Mouse (Mus musculus) frontal cortex, adult 2 months (tissue): ENCODE results near the gene Dennd2d. TPM values are rescaled to one million over a fixed set of nuclear protein-coding genes. Genes with fewer than 3 reads are reported as not detected.

Experiments
- DNase-seq, 2 experiments: peaks; one replicate each; pipeline ENCODE4 v3.0.0; 2022; ENCODE audit warnings: low spot score in 1 of 2; ENCODE audit errors: extremely low spot score in 1 of 2
- polyA plus RNA-seq: library from polyadenylated mRNA; depleted of rRNA; stranded (reverse); fragments of >200 nt; gene quantifications from 2 replicates; pipeline ENCODE4 v1.2.3, GENCODE M21; 2012; rRNA removed

The Dennd2d gene
- polyA plus RNA-seq, 1 experiment = 0.28 TPM

DNA sequence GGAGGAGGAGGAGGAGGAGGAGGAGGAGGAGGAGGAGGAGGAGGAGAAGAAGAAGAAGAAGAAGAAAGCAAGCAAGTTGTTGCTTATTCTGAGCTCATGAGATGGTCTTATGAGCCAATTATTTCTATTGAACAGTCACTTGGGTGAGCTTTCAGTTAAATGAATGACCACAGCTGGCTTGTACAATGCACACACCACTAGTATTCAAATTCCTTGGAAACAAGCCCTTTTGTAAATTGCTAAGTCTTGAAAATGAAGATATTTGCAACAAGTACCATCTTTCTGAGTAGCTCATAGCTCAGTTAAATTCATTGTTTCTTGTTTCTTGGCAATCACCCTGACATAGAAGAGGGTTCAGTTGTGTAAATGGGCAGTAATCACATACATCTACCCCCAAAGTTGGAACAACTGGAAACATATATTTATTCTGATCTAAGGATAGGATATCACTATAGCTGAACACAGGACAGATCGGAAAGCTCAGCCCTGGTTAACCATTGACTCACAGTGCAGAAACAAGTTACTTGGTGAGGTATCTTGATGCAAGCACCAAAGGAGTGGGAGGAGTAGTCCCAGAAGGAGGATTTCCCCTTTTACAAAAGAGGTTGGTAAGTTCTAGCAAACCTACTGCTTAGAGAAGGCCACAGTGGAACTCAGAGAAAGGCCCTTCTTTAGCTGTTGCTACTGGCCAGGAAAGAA is 13.3 kb downstream of the Dennd2d start:
- DNase-seq = no peak

GRCm38 (mm10) chr3:106496045-106496721 is 14.0 kb downstream of the Dennd2d start:
- peak; percentile 11 to 50 for DNase-seq

DNA sequence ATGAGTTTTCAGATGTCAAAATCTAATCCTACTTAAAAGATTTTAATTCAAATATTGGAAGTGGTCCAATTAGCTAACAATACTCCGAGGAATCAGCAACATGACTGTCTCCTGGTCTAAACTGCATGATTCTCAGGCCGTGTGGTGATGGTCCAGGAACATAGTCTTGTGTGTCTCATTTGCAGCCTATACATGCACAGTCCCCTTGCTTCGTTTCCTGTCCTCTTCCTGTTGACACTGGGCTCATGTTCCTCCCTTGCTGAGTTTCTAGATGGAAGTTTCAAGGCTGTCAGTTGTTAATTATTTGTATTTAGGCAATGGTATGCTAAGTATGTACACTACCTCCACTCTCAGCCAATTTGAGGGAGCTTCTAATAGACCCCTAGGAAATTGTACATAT is 14.8 kb downstream of the Dennd2d start:
- DNase-seq = no peak

- DNase-seq = no peak
These were observed 18.3 kb downstream of the Dennd2d start for GRCm38 (mm10) chr3:106500510-106500909.

DNA sequence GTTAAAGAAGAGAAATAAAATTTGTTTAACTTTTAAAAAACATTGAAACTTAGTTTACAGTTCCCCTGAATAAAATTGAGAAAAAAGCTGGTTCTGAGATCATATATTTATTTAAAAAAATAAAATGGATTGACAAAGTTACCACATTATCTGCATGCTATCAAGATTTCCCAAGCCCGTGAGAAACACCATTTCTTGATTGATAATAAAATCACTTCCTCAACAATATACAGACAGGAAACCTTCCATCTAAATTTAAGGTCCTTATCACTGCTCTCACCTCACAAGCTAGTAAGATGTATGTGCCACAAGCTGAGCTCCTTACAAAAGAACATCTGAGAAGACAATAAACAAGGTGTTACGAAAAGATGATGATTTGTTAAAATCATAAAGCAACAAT is 20.7 kb downstream of the Dennd2d start:
- no peak for DNase-seq

DNA sequence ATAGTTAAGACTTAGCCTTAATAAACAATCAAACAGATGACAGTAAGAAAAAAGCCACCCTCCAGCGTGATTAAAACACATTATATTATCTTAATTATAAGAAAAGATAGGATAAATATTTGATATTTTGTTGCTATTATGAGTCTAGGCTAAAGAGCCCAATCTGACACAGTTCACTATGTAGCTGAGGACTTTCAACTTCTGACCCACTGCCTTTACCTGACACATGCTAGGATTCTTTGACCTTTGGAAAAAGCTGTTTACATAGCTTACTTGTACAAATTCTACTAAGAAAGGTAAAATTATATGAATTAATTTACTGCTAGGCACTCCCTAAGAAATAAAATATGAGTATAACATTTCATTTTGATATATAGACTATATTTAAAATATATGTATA is 28.5 kb downstream of the Dennd2d start:
- no peak for DNase-seq

- DNase-seq = no peak
These were observed 32.8 kb downstream of the Dennd2d start for GRCm38 (mm10) chr3:106515016-106515415.

DNA sequence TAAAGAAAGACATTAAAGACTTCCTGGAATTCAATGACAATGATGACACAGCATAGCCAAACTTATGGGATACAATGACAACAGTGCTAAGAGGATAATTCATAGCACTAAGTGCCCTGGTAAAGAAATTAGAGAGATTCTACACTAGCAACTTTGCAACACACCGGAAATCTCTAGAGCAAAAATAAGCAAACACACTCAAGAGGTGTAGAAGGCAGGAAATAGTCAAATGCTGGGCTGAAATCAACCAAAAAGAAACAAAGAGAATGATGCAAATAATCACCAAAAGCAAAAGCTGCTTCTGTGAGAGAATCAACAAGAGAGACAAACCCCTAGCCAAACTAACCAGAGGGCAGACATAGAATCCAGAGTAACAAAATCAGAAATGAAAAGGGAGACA is 40.5 kb downstream of the Dennd2d start:
- DNase-seq = no peak

- no peak for DNase-seq
These were observed 44.2 kb downstream of the Dennd2d start for GRCm38 (mm10) chr3:106526411-106526810.

DNA sequence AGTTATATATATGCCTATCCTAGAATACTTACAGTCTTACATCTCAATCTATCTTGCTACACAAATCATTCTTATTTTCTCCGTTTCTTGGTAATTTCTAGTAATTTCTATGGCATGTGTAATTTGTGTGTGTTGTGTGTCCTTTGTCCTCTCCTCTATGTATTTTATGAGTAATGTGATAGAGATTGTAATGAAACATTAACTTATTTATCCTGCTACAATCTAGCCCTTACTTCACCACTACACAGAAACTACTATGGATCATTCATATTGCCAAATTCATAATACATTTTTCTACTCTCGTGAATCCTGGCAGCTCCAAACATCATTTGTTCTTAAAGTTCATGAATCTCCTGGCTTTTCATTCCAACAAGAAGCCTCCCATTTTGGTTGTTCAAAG is 45.8 kb downstream of the Dennd2d start:
- DNase-seq = no peak

DNA sequence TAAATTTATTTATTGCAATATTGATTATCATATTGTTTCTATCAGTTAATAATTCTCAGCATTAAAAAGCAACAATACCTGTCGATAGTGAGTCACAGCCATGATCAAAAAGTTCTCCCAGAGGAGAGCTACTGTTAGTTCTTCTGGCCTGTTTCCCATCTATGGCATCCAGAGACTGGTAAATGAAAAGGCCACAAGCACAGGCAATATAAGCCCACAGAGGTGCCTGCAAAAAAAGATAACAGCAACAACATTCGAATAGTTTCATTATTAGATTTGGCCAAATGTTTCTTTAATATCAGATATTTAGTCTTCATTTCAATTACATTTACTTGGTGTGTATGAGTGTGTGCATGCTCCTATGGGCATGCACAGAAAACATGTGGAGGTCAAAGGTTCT is 51.1 kb downstream of the Dennd2d start:
- DNase-seq = no peak

- no peak for DNase-seq
These were observed 62.6 kb downstream of the Dennd2d start for GRCm38 (mm10) chr3:106544721-106545316.

DNA sequence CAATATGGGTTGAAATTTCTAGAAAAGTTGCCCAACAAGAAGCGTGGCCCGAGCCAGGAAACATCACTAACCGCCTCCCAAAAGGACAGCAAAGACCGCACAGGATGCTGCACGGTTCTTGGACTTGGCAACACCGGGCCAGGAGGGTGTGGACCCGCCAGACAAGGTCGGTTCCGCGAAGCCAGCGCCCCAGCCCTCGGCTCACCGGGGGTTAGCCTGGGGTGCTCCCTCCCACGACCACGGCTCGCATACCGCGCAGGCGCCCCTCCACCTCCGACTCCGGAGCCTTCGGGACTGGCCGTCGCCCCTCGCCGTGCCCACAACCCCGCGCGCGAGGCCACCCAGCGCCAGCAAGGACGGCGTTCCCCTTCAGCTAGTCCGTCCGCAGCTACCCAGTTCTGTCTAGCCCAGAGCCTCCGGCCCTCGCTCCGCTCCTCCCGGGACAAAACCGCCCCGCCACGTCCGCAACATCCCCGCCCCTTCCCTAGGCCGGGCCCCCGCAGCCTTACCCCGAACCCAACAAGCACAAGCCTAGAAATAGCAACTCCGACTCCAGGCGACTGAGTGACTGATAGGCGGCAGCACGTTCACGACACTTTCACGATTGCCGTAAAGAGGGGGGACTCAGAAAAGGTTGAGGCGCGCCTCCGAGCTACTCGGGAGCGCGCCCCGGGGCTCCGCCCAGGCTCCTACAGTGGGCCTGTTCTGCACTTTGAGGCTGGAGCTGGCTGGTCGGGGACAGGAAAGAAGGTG is 65.1 kb downstream of the Dennd2d start, which contains the start of the genes Dram2 and Cept1:
Gene Dram2 (plus strand): TSS at position 628 of the 753 bp plus-strand sequence.
Gene Cept1 (minus strand): TSS at position 632 of the 753 bp plus-strand sequence.
- DNase-seq = peak; percentile 94 to 95

GRCm38 (mm10) chr3:106547924-106548539 is 65.8 kb downstream of the Dennd2d start:
- DNase-seq = no peak

DNA sequence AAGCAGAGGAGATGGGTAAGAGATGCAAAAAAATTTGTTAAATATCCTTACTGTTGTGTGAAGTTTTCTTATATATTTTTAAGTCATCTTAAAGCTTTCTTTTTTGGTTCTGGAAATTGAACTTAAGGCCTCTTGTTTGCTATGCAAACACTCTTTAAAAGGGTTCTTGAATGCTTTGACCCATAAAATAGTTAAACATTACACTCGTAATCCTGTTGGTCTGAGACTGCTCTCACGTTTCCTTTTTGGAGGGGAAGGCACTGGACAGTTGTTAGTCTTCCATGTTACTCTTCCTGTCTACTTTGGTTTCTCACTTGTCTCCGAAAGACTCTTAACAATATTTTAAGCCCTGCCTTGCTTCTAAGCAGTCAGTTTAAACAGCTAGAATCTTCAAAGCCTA is 66.8 kb downstream of the Dennd2d start:
- DNase-seq = no peak

Other genes with a start within 250 kb of the Dennd2d start
- gene Chil6, start 76.2 kb upstream of the Dennd2d start, polyA plus RNA-seq = 0.10 and 0.57 TPM in 2 replicates
- 32.8 and 37.2 TPM in 2 replicates for gene Dram2, start 65.4 kb downstream of the Dennd2d start, polyA plus RNA-seq
- gene Cept1, start 65.4 kb downstream of the Dennd2d start, polyA plus RNA-seq = 30.4 and 32.7 TPM in 2 replicates
- gene Lrif1, start 202.6 kb downstream of the Dennd2d start, polyA plus RNA-seq = 15.6 and 18.2 TPM in 2 replicates